Mouse (Mus musculus) gastrocnemius, postnatal 10 days (tissue): ENCODE data around the gene Msh3. TPM values are rescaled to one million over a fixed set of nuclear protein-coding genes. Genes with fewer than 3 reads are reported as not detected.
"Not testable (repeated sequence)": the region's sequence is repeated elsewhere in the genome, so short reads cannot be mapped to it uniquely, and the experiment has no call there.

ENCODE experiments used
- DNase-seq: peaks from one replicate; pipeline ENCODE4 v3.0.0; 2021; ENCODE audit warnings: mixed read lengths
- total RNA-seq, 2 experiments: library from RNA; stranded (reverse); gene quantifications; 2 replicates each; pipeline ENCODE4 v1.2.3; 2021

Gene Msh3
- total RNA-seq, 2 experiments from 2014 or later: 9.6 to 18.5 TPM

DNA sequence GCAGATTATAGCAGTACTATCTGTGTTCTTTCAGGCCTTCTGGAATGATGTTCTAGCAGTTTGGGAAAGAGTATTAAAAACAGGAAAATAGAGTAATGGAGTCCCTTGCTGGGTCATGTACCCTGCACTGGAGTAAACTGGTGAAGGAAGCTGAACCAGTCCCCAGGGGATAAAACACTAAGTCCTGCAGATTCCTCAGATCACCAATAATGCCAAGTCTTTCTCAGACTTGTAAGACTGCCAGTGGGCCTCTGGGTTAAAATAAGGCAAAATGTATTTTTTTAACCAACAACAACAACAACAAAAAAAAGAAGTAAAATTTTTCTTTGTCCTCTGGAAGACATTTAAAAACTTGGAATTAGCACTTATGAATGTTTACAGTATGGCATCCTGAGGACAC, 102.5 kb downstream of the Msh3 start:
- no peak for DNase-seq

- DNase-seq: no peak
Observed at GRCm38 (mm10) chr13:92247576-92247975, 107.2 kb downstream of the Msh3 start.

GRCm38 (mm10) chr13:92246966-92247365, 107.8 kb downstream of the Msh3 start:
- no peak for DNase-seq

GRCm38 (mm10) chr13:92244731-92245130, 110.1 kb downstream of the Msh3 start:
- DNase-seq: no peak

- no peak for DNase-seq
Observed at GRCm38 (mm10) chr13:92241426-92241825, 113.4 kb downstream of the Msh3 start.

DNA sequence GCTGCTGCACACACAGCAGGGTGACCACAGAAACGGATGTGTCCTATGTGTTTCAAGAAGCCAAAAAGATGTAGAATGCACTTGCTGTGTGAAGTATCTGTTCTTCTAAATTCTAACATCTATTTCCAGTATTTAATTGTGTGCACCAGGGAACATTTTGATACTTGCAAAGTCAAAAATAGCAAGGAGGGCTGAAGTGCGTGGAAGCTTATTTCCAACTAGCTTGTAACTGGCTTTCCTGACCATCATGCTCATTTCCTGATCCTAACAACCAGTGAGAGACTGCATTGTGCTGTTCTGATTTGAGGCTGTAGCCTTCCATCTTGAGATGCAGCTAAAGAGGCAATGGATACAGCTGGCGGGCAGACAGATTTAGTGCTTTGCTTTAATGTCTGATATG, 116.9 kb downstream of the Msh3 start:
- no peak for DNase-seq

GRCm38 (mm10) chr13:92237016-92237415, 117.8 kb downstream of the Msh3 start:
- DNase-seq: no peak

DNA sequence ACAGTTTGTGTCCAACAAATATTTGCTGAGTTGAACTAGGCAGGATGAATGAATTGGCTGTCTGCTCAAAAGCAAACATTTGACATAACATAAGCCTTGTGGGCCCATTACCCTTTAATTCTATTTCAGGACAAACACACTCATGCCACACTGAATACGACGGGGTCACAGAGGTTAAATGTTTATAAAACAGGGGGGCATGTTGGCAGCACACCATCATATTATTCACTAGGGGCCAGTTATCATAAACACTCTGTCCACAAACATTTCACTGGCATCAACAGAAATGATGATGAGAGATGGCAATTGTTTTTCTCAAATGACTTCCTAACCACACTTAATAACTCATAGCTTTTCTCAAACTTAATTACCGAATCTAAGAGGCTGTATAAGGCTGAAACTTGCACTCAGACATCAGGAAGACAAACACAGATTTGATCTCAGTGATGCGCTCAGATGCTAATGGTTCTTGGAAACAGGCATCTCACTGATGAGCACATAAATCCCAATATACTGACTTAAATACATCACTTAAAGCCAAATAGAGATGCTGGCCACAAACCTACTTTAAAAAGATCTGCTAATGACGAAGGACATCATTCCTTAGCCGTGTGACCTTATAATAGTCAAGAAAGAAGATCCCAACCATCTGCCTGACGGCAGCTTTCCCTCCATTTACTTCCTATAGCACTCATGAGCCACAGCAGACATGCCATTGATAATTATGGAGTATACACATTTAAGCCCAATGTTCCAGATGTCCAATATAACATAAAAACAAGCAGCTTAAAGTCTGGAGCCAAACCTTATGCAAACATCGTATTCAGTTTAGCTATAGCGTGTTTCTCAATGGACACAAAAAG, 122.5 kb downstream of the Msh3 start:
- DNase-seq: no peak

- no peak for DNase-seq
Observed at GRCm38 (mm10) chr13:92228037-92228436, 126.8 kb downstream of the Msh3 start.

DNA sequence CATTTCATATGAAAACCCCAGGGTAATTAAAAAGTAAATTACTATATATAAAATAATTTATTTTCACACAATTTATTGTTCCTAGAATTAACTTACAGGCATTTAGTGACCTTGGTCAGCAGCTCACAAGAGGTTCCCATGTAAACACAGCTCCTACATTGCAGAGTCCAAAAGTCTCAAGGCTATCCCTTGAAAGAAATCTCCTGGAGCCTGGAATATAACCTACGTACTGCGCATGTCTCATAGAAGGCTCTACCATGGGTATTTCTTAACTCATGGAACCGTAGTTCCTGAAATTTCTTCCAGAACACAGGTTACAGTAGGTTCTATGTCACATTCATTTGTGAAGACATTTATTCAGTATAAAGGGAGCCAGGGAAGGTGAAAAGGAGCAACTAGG, 131.2 kb downstream of the Msh3 start:
- no peak for DNase-seq

DNA sequence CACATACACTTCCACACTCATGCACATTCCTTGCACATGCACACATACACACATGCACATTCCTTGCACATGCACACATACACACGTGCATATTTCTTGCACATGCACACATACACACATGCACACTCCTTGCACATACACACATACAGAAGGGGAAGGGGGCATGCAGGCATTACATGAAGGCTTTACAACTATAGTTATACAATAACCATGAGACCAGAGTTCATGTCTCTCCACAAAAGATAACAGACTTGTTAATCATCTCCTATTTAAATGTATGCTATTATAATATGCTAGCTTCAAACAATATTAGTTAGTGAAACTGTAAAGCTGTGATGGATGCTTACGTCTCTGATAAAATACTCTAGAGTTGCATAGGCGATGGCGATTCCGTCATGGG, 132.0 kb downstream of the Msh3 start:
- no peak for DNase-seq

DNA sequence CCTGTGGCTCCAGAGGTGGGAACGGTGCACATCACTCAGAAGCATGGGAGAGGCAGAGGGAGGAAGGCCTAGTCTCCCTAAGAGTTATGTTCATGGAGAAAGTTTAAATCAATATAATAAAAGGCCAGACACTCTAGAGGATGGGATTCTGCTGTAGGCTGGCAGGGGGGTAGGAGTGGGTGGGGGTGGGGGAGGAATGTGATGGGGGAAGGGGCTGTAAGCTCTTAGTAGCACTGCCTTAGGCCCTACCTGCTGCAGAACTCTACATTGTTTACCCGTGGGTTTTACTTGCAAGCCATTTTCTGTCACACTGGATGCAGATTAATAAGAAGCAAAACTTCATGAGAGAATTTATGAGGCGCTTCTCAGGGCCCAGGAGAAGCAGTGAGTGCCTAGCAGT, 135.0 kb downstream of the Msh3 start:
- DNase-seq: no peak

DNA sequence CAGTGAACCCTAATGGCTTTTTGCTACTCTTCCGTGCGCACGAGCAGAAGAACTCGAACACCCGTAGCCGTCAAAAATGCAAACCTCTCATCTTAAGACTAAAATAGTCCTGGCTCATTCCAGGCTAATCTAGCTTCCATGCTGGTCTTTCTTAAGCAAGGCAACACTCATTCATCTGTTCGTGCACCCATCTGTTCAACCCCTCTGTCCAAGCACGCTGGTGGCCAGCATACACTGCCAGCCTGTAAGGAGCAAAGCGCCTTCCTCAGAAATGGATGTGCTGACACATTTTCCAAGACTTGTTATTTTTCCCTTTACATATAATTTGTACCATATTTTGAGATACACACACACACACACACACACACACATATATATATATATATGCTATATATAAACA, 137.6 kb downstream of the Msh3 start:
- DNase-seq: no peak

DNA sequence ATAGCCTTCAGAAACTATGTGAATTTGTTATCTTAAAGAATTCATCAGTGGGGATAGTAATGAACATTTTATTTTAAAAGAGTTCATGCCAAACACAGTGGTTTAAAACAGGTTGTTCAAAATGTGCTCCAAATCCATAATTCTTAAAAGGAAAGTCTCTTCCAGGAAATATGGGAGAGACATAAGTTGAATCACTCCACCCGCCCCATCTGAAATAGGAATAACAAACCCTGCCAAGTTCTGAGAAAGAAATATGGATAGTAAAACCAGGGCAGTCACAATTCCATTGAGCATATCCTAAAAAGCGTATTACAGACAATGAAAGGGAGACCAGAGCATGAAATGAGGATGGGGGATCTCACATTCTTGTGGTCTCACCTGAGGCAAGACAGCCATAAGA, 157.9 kb downstream of the Msh3 start:
- no peak for DNase-seq

- DNase-seq: not testable (repeated sequence)
Observed at GRCm38 (mm10) chr13:92193806-92194205, 161.0 kb downstream of the Msh3 start.

DNA sequence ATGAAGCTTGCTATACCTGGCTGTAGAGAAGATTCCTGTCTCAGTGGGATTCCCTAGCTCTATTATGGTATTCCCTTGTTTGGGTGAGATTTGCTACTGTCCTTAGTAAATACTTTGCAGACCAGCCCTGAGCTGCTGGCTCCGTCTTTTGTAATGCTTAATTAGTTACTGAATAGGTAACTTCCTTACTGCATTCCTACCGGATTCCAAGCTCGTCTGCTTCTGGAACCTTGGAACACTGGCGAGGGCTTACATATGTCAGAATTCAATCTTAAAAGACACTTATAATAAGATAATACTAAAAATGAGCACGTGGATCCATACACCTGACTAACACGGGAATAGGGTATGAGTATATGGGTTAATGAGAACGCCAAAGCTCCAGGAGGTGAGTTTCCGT, 182.1 kb downstream of the Msh3 start:
- not testable (repeated sequence) for DNase-seq

Other genes starting within 250 kb of the Msh3 start
- gene Rasgrf2, start 223.3 kb downstream of the Msh3 start, total RNA-seq: 1 to 10 TPM; 2.0 to 2.3 TPM
- gene Gm20379, start 49.0 kb downstream of the Msh3 start, total RNA-seq: not detected
- 1 to 10 TPM; 1.9 to 2.8 TPM for gene Dhfr, start 277 bp downstream of the Msh3 start, total RNA-seq
- gene Ankrd34b, start 70.9 kb upstream of the Msh3 start, total RNA-seq: under 1 TPM in 1 of 2 experiments, not detected in 1; 0.07 TPM
- gene Fam151b, start 129.0 kb upstream of the Msh3 start, total RNA-seq: 1 to 10 TPM; 3.0 to 3.4 TPM
- 10 to 100 TPM; 10.8 to 18.0 TPM for gene Zfyve16, start 175.9 kb upstream of the Msh3 start, total RNA-seq
- not detected for gene Spz1, start 221.2 kb upstream of the Msh3 start, total RNA-seq